Comparison of ENCODE assay signal across 20 mouse cellular contexts in genomic region chr2:157053787-157054186, GRCm38 (mm10). TPM values are rescaled to one million over a fixed set of nuclear protein-coding genes. Genes with fewer than 3 reads are reported as not detected.
DNase-seq lines count a peak whose midpoint lies in the region; ATAC-seq and TF ChIP-seq lines count a peak whose summit lies in the region.
"Had no signal": no experiment of that assay in that cellular context is flagged by ENCODE, and none has a peak within 500 bp of the region (broad histone marks: within the 10 kb centered on the region; RNA-seq: fewer than 3 reads in every experiment).

No protein-coding gene starts in this region.

- no peak overlapping the region for H3K4me2 ChIP-seq in heart, embryonic 12.5 days
- no peak overlapping the region for H3K4me2 ChIP-seq in midbrain, embryonic 15.5 days
- H3K4me2 ChIP-seq: hindbrain, embryonic 15.5 days; liver, embryonic 13.5 days had no signal

- H3K4me3 ChIP-seq in heart, embryonic 12.5 days = no peak overlapping the region
- no peak overlapping the region for H3K4me3 ChIP-seq in left cerebral cortex, adult 2 months
- H3K4me3 ChIP-seq in MEL (ENCODE audit: control insufficient read depth in 1 of 2, insufficient read depth in 1 of 2, low read depth in 2 of 2, low read length in 2 of 2) = no peak overlapping the region
- H3K4me3 ChIP-seq in midbrain, embryonic 15.5 days = no peak overlapping the region
- H3K4me3 ChIP-seq: forebrain, embryonic 10.5 days; hindbrain, embryonic 15.5 days; liver, embryonic 13.5 days had no signal

- TF ChIP-seq RAD21 in MEL (IDR thresholded peaks at IDR 0.05; ENCODE audit: low read depth, low read length) = peak; percentile 15

- peaks cover 64% of the 10 kb centered on the region for H3K36me3 ChIP-seq in heart, embryonic 12.5 days
- H3K36me3 ChIP-seq in MEL (ENCODE audit: control insufficient read depth in 1 of 2, insufficient read depth in 2 of 2, low read length in 2 of 2) = no peaks in the 10 kb centered on the region
- H3K36me3 ChIP-seq in midbrain, embryonic 15.5 days (replicated peaks) = peaks cover 26% of the 10 kb centered on the region

- no peaks in the 10 kb centered on the region for H3K27me3 ChIP-seq in heart, embryonic 12.5 days (replicated peaks)
- peaks cover 0 to 4% of the 10 kb centered on the region in 2 experiments; a peak in 2 of 4 replicates for H3K27me3 ChIP-seq in MEL (ENCODE audit: control insufficient read depth in 1 of 2, insufficient read depth in 2 of 2, low read length in 2 of 2)
- no peaks in the 10 kb centered on the region for H3K27me3 ChIP-seq in midbrain, embryonic 15.5 days (replicated peaks)
- H3K27me3 ChIP-seq: hindbrain, embryonic 15.5 days; liver, embryonic 13.5 days had no signal

- peak; percentile 51 for TF ChIP-seq CTCF in left cerebral cortex, adult 2 months (IDR thresholded peaks at IDR 0.05)
- peak; percentile 34 to 55 (median 40) for TF ChIP-seq CTCF in MEL (IDR thresholded peaks at IDR 0.05 in 2 of 3, conservative IDR thresholded peaks at IDR 0.05 in 1 of 3; ENCODE audit: control insufficient read depth in 1 of 3, insufficient read depth in 1 of 3, low read depth in 2 of 3, low read length in 3 of 3, poor library complexity in 1 of 3, severe bottlenecking in 1 of 3)

- H3K4me1 ChIP-seq in heart, embryonic 12.5 days (replicated peaks) = peaks cover 69% of the 10 kb centered on the region
- peaks cover 0 to under 1% of the 10 kb centered on the region in 2 experiments; a peak in 1 of 4 replicates for H3K4me1 ChIP-seq in MEL (ENCODE audit: control insufficient read depth in 1 of 2, insufficient read depth in 2 of 2, low read length in 2 of 2)
- peaks cover 60% of the 10 kb centered on the region for H3K4me1 ChIP-seq in midbrain, embryonic 15.5 days

- no peak for ATAC-seq in heart, embryonic 12.5 days (ENCODE audit: insufficient number of reproducible peaks, low FRiP score)
- no peak for ATAC-seq in midbrain, embryonic 15.5 days (replicated peaks)
- ATAC-seq: CD4-positive, CD25-positive, alpha-beta regulatory T cell, adult 4 months had no signal

- DNase-seq in heart, postnatal 14 days = no peak
- DNase-seq in left cerebral cortex, adult 2 months (ENCODE audit: extremely low spot score in 1 of 2, low spot score in 2 of 2) = no peak
- DNase-seq in left cerebral cortex, adult 18-20 months (ENCODE audit: low spot score in 2 of 2) = no peak
- peak; percentile 40 for DNase-seq in 3T3-L1 (ENCODE audit: low read depth, low spot score)
- peak; percentile 31 for DNase-seq in MEL (ENCODE audit: low read depth, low spot score)
- DNase-seq in spleen, postnatal 36 days (ENCODE audit: low spot score in 2 of 2) = no peak
- DNase-seq: cerebellum, adult 8-10 months; gastrocnemius, postnatal 14 days; kidney, postnatal 10 days; layer of hippocampus, postnatal 36 days; liver, embryonic 13.5 days; midbrain, embryonic 14.5 days; thymus, postnatal 4 days had no signal

- WGBS in heart, embryonic 12.5 days = 79% methylated on average over 4 of the region's 4 CpGs
- WGBS in midbrain, embryonic 15.5 days = 78% methylated on average over 4 of the region's 4 CpGs

- TF ChIP-seq POLR2A in MEL (IDR thresholded peaks at IDR 0.05; ENCODE audit: control insufficient read depth in 1 of 2, insufficient read depth in 1 of 2, low read depth in 1 of 2, low read length in 2 of 2, poor library complexity in 1 of 2) = no peak

- no peaks in the 10 kb centered on the region for H3K9me3 ChIP-seq in heart, embryonic 12.5 days (replicated peaks)
- no peaks in the 10 kb centered on the region for H3K9me3 ChIP-seq in MEL (replicated peaks; ENCODE audit: insufficient read depth, low read length)
- no peaks in the 10 kb centered on the region for H3K9me3 ChIP-seq in midbrain, embryonic 15.5 days
- H3K9me3 ChIP-seq: forebrain, embryonic 10.5 days; hindbrain, embryonic 15.5 days; liver, embryonic 13.5 days had no signal

- H3K9ac ChIP-seq in heart, embryonic 12.5 days = no peak overlapping the region
- no peak overlapping the region for H3K9ac ChIP-seq in MEL (ENCODE audit: control insufficient read depth, low read depth, low read length, poor library complexity, severe bottlenecking)
- H3K9ac ChIP-seq in midbrain, embryonic 15.5 days = no peak overlapping the region
- H3K9ac ChIP-seq: hindbrain, embryonic 15.5 days; liver, embryonic 13.5 days had no signal

- H3K79me2 ChIP-seq in MEL (ENCODE audit: control insufficient read depth, insufficient read depth, low read length, poor library complexity) = no peaks in the 10 kb centered on the region

- intact Hi-C loops in heart, postnatal 14 days (cut with DNase I) = no loop called here
- intact Hi-C loops in left cerebral cortex, adult 2 months (cut with DNase I) = no loop called here

- H3K27ac ChIP-seq in heart, embryonic 12.5 days (ENCODE audit: poor library complexity, severe bottlenecking) = peak overlapping the region; percentile 71; the same call in 1 of the 2 replicates
- H3K27ac ChIP-seq in left cerebral cortex, adult 2 months = no peak overlapping the region
- H3K27ac ChIP-seq in MEL (ENCODE audit: control insufficient read depth, low read depth, low read length) = no peak overlapping the region
- H3K27ac ChIP-seq in midbrain, embryonic 15.5 days = no peak overlapping the region
- H3K27ac ChIP-seq: forebrain, embryonic 10.5 days; liver, embryonic 13.5 days had no signal

- no peak for TF ChIP-seq EP300 in MEL (IDR thresholded peaks at IDR 0.05; ENCODE audit: low read depth in 1 of 2, low read length in 2 of 2)

TF ChIP-seq in MEL, 35 proteins besides CTCF, POLR2A, EP300 and RAD21:
- TF ChIP-seq USF2 (IDR thresholded peaks at IDR 0.05; ENCODE audit: borderline replicate concordance in 1 of 2, insufficient read depth in 1 of 2, low read depth in 1 of 2, low read length in 2 of 2) = no peak
- peak; percentile 32 for TF ChIP-seq SMC3 (IDR thresholded peaks at IDR 0.05; ENCODE audit: low read depth, low read length)

RNA-seq across cellular contexts. Expression of gene Soga1, which starts 25.3 kb away (rescaled TPM):
- 4.5 and 5.2 TPM in 2 replicates for polyA plus RNA-seq in heart, embryonic 12.5 days (2016; fragmentation: Nextera tagmentation; extraction: Ambion mirVana)
- total RNA-seq in heart, postnatal 14 days (2021) = 10 to 100 TPM; 22.8 to 23.8 TPM
- total RNA-seq in left cerebral cortex, adult 2 months (2021) = 10 to 100 TPM; 20.2 to 25.1 TPM
- total RNA-seq in left cerebral cortex, adult 18-20 months (2021) = 10 to 100 TPM; 17.1 to 17.7 TPM
- 0.20 and 0.50 TPM in 2 replicates for total RNA-seq in MEL (2012; rRNA removed)
- polyA plus RNA-seq in MEL (2012; ENCODE audit: insufficient read depth in 1 of 2, insufficient read length in 2 of 2, low read depth in 1 of 2, low replicate concordance in 2 of 2, missing spikeins in 1 of 2) = 1 to 10 TPM in 1 of 2 experiments, not detected in 1; 2.0 TPM
- polyA plus RNA-seq in midbrain, embryonic 15.5 days (2015; fragmentation: Nextera tagmentation; extraction: Ambion mirVana) = 6.8 and 7.1 TPM in 2 replicates

RNA-seq across cellular contexts. Expression of gene Tldc2, which starts 33.1 kb away (rescaled TPM):
- not detected in 2 replicates for polyA plus RNA-seq in heart, embryonic 12.5 days (2016; fragmentation: Nextera tagmentation; extraction: Ambion mirVana)
- total RNA-seq in heart, postnatal 14 days (2021) = not detected
- total RNA-seq in left cerebral cortex, adult 2 months (2021) = not detected
- total RNA-seq in left cerebral cortex, adult 18-20 months (2021) = not detected
- total RNA-seq in MEL (2012; rRNA removed) = not detected in 2 replicates
- polyA plus RNA-seq in MEL (2012; ENCODE audit: insufficient read depth in 1 of 2, insufficient read length in 2 of 2, low read depth in 1 of 2, low replicate concordance in 2 of 2, missing spikeins in 1 of 2) = not detected
- polyA plus RNA-seq in midbrain, embryonic 15.5 days (2015; fragmentation: Nextera tagmentation; extraction: Ambion mirVana) = not detected in 2 replicates
- total RNA-seq: gastrocnemius, postnatal 14 days; layer of hippocampus, postnatal 36 days had no signal
- polyA plus RNA-seq: CD4-positive, CD25-positive, alpha-beta regulatory T cell, adult 4 months; forebrain, embryonic 10.5 days; hindbrain, embryonic 15.5 days; liver, embryonic 13.5 days; midbrain, embryonic 14.5 days; neural tube, embryonic 14.5 days; stomach, embryonic 16.5 days had no signal

RNA-seq across cellular contexts. Expression of gene Dsn1, which starts 46.8 kb away (rescaled TPM):
- polyA plus RNA-seq in heart, embryonic 12.5 days (2016; fragmentation: Nextera tagmentation; extraction: Ambion mirVana) = 39.1 and 41.0 TPM in 2 replicates
- 1 to 10 TPM; 3.9 to 4.1 TPM for total RNA-seq in heart, postnatal 14 days (2021)
- total RNA-seq in left cerebral cortex, adult 2 months (2021) = 1 to 10 TPM; 5.8 to 6.3 TPM
- total RNA-seq in left cerebral cortex, adult 18-20 months (2021) = 1 to 10 TPM; 4.8 to 5.6 TPM
- 27.1 and 29.3 TPM in 2 replicates for total RNA-seq in MEL (2012; rRNA removed)
- 10 to 100 TPM in 1 of 2 experiments, not detected in 1; 33.2 TPM for polyA plus RNA-seq in MEL (2012; ENCODE audit: insufficient read depth in 1 of 2, insufficient read length in 2 of 2, low read depth in 1 of 2, low replicate concordance in 2 of 2, missing spikeins in 1 of 2)
- polyA plus RNA-seq in midbrain, embryonic 15.5 days (2015; fragmentation: Nextera tagmentation; extraction: Ambion mirVana) = 8.9 and 9.6 TPM in 2 replicates

Comparison
In these comparisons a context has a peak if more than half of its experiments do, and no peak if none do; other contexts are left out.
1. DNase-seq: peak in 3T3-L1 (single experiment) and MEL (single experiment); none in heart, postnatal 14 days (0 of 2), left cerebral cortex, adult 2 months (0 of 2), left cerebral cortex, adult 18-20 months (0 of 2) and spleen, postnatal 36 days (0 of 2).
2. RNA of gene Soga1, which starts 25.3 kb away (total RNA-seq): 20.2 to 25.1 TPM in left cerebral cortex, adult 2 months, 22.8 to 23.8 TPM in heart, postnatal 14 days and 17.1 to 17.7 TPM in left cerebral cortex, adult 18-20 months; 0.20 to 0.50 TPM in MEL; every median in the first group is over 10 times any median in the second.